Mouse (Mus musculus): ENCODE measurements around the gene Rprd1b.

GRCm38 (mm10) chr2:158059666-158060105 lies 31.4 kb downstream of the Rprd1b start:
- TF ChIP-seq CTCF (IDR thresholded peaks at IDR 0.05; ENCODE audit: borderline replicate concordance, insufficient read depth, low read length) (no peak), POLR2A (IDR thresholded peaks at IDR 0.05; ENCODE audit: low read depth, low read length) (no peak)
